Mouse (Mus musculus) hindbrain, embryonic 12.5 days (tissue): Measurements from ENCODE around the gene Ddias. TPM values are rescaled to one million over a fixed set of nuclear protein-coding genes. Genes with fewer than 3 reads are reported as not detected.
A peak's percentile ranks its signal among the peaks of the same experiment; 100 is the strongest.

ENCODE experiments used
- ATAC-seq: fragments of 200-750 bp; cut with Nextera tagmentation; 2 replicates; pipeline ENCODE4 v1.8.0; 2017; ENCODE audit warnings: moderate TSS enrichment; ENCODE audit not compliant: low FRiP score
- H3K27ac ChIP-seq: fragments of 300-500 bp; sonication (generic); 2 replicates; pipeline ENCODE4 v1.5.1; 2016; ENCODE audit warnings: mild to moderate bottlenecking
- H3K27me3 ChIP-seq: fragments of 300-500 bp; sonication (generic); 2 replicates; pipeline ENCODE4 v1.6.1; 2016; ENCODE audit warnings: mild to moderate bottlenecking
- H3K36me3 ChIP-seq: fragments of 300-500 bp; sonication (generic); 2 replicates; pipeline ENCODE4 v1.6.1; 2016; ENCODE audit warnings: mild to moderate bottlenecking
- H3K4me1 ChIP-seq: fragments of 300-500 bp; sonication (generic); 2 replicates; pipeline ENCODE4 v1.6.1; 2016
- H3K4me2 ChIP-seq: fragments of 300-500 bp; sonication (generic); replicated peaks from 2 replicates; pipeline ENCODE4 v1.6.1; 2016; ENCODE audit warnings: mild to moderate bottlenecking
- H3K4me3 ChIP-seq: fragments of 300-500 bp; sonication (generic); 2 replicates; pipeline ENCODE4 v1.5.1; 2016; ENCODE audit warnings: mild to moderate bottlenecking
- H3K9ac ChIP-seq: fragments of 300-500 bp; sonication (generic); 2 replicates; pipeline ENCODE4 v1.6.1; 2016; ENCODE audit warnings: mild to moderate bottlenecking, moderate library complexity
- H3K9me3 ChIP-seq: fragments of 300-500 bp; sonication (generic); replicated peaks from 2 replicates; pipeline ENCODE4 v1.6.1; 2016; ENCODE audit warnings: mild to moderate bottlenecking
- WGBS: fragments of 180-500 bp; shearing (Covaris S2); methylation state at CpG from one replicate; pipeline ENCODE4 v1.1.7; 2016; 5-methylcytosine and 5-hydroxymethylcytosine counted together
- polyA plus RNA-seq: library from polyadenylated mRNA; unstranded; fragments of >200 nt; fragmentation: Nextera tagmentation; extraction: Ambion mirVana; gene quantifications from 2 replicates; pipeline ENCODE4 v1.2.1, GENCODE M21; 2016

Gene Ddias
- polyA plus RNA-seq, 1 experiment from 2014 or later, result 13.5 TPM

DNA sequence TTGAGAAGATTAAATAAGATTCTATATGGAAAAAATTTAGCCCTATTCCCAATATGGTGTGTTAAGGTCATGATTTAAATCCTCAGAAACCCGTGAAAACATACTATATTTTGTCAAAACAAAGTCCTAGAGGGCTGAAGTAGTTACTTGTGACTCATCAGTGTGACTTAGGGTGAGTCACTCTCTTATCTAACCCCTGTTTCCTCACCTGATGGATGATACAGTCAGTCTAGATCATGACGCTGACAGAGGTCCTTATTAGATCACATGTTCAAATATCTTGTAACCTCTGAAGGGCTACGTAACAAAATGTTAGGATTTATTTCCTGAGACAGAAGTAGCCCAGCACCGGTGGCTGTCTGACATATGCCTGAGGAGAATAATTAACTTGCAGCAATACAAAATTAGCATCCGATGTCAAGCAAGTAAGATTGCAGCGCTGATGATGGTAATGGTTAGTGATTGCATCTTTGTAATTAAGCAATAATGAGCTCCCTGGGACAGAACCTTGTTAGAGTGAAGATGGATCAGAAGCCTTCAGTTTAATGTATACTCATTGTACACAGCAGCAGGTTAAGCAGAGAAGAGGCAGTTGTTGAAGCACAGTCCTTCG is 62.3 kb downstream of the Ddias start:
- ATAC-seq, result 0 out of 2 replicates have a peak, but pooled peaks have one; percentile 52

More for the DNA sequence above, 62.3 kb downstream of the Ddias start:
- peaks cover 1% of the 10 kb centered on the region; the same call in 1 of the 2 replicates for H3K4me1 ChIP-seq
- H3K4me3 ChIP-seq, result no peak overlapping the region
- no peaks in the 10 kb centered on the region for H3K27me3 ChIP-seq
- 79% methylated on average over 7 of the region's 7 CpGs for WGBS
- no peaks in the 10 kb centered on the region for H3K36me3 ChIP-seq
- no peak overlapping the region for H3K27ac ChIP-seq
- no peak overlapping the region for H3K9ac ChIP-seq
- no peaks in the 10 kb centered on the region for H3K9me3 ChIP-seq
- H3K4me2 ChIP-seq, result no peak overlapping the region

Other genes starting within 250 kb of the Ddias start
- gene Ankrd42, start 237.1 kb downstream of the Ddias start, polyA plus RNA-seq, result 15.2 and 15.7 TPM in 2 replicates
- gene Pcf11, start 204.3 kb downstream of the Ddias start, polyA plus RNA-seq, result 29.2 and 31.7 TPM in 2 replicates
- gene Rab30, start 132.6 kb downstream of the Ddias start, polyA plus RNA-seq, result 22.2 and 22.6 TPM in 2 replicates
- gene Prcp, start 223 bp upstream of the Ddias start, polyA plus RNA-seq, result 23.2 and 24.7 TPM in 2 replicates
- gene Fam181b, start 205.6 kb upstream of the Ddias start, polyA plus RNA-seq, result 44.6 and 46.6 TPM in 2 replicates